Mouse (Mus musculus): ENCODE measurements at regions not wholly inside any gene's neighbourhood (a gene's known extent, or its start where the extent isn't known, plus 50 kb on each side); places are given as distances from the start of the nearest gene placed in this dataset.

DNA sequence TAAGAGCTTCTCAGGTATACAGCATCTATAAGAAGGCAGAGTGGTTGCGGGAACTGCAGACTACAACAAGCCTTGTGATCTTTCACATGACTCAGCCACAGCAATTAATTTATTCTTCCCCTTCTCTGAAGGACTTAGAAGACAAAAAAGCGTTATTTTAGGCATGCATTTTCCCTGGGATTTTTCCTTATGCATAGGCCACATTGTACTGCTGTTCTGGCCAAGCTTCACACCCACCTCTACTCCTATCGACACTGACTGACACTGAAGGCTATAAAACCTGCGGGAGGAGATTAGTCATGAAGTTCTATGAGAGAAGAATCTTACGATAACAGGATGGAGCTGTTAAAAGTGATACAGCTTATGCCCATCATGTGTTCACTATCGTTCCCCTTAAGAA, 441.9 kb downstream of the Tox3 start:
- DNase-seq (ENCODE audit: low read depth): no peak

GRCm38 (mm10) chr8:89905588-89905987, 442.6 kb downstream of the Tox3 start:
- DNase-seq (ENCODE audit: low read depth): no peak

DNA sequence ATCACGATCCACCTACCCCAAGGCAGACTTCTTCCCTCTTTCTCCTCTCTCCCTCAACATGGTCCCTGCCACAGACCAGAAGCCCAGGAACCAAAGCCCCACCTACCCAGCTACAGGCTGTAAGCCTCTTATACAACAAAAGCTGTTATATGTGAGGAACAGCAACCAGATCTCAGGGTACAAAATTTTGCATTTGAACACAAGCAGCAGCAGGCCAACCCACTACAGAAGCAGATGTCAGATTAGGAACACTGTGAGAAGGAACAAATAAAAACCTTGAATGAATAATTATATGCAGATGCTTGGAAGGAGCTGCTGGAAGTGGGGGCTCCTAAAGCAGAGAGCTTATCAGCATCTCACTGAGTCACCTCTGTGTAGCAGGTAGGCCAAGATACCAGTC, 444.8 kb downstream of the Tox3 start:
- no peak for DNase-seq (ENCODE audit: low read depth)

DNA sequence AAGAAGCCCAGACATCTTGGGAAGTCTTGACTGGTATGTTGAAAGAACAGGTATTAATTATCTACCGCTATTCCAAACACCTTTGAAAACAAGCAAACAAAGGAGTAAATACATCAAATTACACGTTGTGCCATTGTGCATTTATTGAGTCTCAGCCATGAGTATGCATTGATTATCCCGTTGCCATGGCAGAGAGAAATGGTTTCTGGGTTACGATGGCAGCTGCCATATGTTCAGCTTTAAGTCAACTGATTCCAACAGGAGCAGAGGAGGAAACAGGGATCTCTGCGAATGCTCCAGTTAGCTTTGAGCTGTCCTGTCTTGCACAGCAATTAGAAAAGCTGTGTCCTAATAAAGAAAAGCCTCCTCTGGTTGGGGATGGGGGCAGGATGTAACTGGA, 475.4 kb downstream of the Tox3 start:
- no peak for DNase-seq (ENCODE audit: low read depth)

GRCm38 (mm10) chr8:89871966-89872365, 476.2 kb downstream of the Tox3 start:
- DNase-seq (ENCODE audit: low read depth): no peak

- DNase-seq (ENCODE audit: low read depth): no peak
Observed at GRCm38 (mm10) chr8:89859813-89860212, 488.3 kb downstream of the Tox3 start.

- no peak for DNase-seq (ENCODE audit: low read depth)
Observed at GRCm38 (mm10) chr8:89858706-89859385, 489.3 kb downstream of the Tox3 start.

- no peak for DNase-seq (ENCODE audit: low read depth)
Observed at GRCm38 (mm10) chr8:89855556-89855955, 492.6 kb downstream of the Tox3 start.

- DNase-seq (ENCODE audit: low read depth): no peak
Observed at GRCm38 (mm10) chr8:89850209-89850796, 497.8 kb downstream of the Tox3 start.

- DNase-seq (ENCODE audit: low read depth): no peak
Observed at GRCm38 (mm10) chr8:89849416-89850208, 498.5 kb downstream of the Tox3 start.

DNA sequence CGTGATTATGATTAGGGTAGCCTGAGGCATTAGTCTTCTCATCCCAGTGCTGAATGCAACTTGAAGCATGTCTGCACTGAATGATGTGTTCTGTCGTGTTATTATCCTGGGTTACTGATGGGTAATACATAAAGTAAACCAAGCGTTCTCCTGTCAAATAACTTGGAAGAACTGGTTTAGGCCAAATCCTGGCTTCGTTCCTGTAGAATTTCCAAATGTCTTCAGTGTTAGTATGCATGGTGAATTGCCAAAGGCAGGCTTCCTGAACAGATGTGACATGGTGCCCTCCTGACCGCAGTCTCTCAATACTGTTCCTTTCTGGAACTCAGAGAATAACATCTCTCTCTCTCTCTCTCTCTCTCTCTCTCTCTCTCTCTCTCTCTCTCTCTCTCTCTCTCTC, 509.6 kb downstream of the Tox3 start:
- no peak for DNase-seq (ENCODE audit: low read depth)

DNA sequence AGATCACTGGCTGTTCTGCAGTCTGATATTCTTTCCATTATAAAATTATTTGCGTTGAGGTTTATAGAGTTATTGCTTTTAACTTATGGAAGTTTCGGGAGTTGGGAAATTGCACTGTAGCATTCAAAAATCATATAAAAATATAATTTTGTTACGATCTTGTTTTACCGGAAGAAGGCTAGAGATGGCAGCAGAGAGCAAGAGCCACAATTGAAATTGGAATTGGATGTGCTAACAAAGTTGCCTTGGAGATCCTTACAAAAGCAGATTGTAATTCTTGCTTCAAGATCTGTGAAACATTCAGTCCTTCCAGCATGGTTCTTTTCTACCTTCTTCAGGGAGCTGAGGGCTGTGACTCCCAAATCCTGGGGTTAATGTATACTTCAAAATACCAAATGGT, 514.4 kb downstream of the Tox3 start:
- DNase-seq (ENCODE audit: low read depth): no peak

DNA sequence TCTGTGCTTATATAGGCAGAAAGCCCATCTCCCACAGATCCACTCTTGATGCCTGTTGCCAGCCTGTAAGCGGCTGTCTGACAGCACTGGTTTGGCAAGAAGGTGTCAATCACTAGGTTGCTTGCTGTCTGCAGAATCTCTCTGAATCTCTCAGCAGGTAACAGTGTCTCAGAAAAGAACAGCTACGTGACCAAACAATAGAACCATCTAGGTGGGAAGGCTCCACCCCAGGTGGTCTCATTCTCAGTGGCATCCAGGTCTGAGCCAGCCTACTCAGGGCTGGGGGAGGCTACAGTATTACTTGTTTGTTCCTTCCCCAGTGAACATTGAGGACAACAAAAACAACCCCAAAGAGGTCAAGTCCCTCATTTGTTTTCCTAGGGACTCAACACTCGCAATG, 523.6 kb downstream of the Tox3 start:
- no peak for DNase-seq (ENCODE audit: low read depth)

DNA sequence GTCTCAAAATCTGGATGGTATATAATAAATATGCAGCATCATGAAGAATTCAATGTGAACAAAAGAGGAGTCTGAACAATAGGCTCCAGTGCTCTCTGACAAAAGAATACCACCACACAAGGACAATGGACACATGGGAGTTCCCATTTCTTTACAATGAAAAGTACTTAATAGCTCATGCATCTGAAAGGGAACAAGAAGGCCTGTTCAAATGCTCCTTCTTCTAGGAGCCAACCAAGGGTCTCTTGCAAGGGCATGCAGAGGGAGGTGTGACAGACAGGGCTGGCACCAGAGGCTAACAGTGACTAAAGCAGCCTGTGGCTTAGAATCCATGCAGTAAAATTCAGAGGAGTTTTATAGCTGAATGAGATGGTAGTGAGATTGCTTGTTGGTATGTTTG, 524.5 kb downstream of the Tox3 start:
- DNase-seq (ENCODE audit: low read depth): no peak

GRCm38 (mm10) chr8:89812036-89812711, 536.0 kb downstream of the Tox3 start:
- no peak for DNase-seq (ENCODE audit: low read depth)

DNA sequence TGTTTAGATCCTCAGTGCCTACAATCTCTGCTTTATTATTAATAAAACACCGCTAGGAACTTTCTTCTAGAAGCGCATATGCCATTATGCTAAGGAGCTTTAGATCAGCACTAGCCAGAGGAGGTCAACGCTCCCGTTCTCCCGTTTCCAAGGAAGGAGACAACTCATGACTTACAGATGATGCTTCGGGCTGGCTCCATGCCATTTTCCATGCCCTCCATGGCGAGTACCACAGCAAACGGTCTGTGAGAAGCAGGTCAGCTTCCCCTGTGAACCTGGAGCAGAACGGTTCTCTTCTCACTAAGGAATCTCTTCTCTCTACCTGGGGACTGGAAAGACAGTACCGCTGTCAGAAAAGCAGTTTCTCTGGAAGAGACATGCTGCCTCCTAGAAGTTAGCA, 559.8 kb downstream of the Tox3 start:
- DNase-seq (ENCODE audit: low read depth): no peak

GRCm38 (mm10) chr8:89787050-89787905, 560.9 kb downstream of the Tox3 start:
- no peak for DNase-seq (ENCODE audit: low read depth)

DNA sequence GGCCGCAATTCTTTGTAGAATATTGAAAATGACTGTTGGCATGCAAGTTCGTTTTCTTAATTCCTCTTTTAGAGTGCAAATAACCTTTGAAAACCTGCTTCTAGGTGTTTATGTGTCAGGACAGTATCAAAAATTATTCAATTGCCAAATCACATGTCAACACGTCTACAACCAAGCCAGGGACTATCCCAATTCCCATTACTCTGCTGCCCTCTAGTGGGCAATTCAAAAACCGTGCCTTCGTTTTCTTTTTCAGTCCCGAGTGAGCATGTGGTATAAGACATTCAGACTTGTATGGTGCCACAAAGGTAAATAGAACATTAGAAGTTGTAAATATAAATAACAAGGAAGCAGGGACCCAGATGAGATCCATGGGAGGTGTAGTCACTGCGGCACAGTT, 563.1 kb downstream of the Tox3 start:
- peak; percentile 21 for DNase-seq (ENCODE audit: low read depth)

DNA sequence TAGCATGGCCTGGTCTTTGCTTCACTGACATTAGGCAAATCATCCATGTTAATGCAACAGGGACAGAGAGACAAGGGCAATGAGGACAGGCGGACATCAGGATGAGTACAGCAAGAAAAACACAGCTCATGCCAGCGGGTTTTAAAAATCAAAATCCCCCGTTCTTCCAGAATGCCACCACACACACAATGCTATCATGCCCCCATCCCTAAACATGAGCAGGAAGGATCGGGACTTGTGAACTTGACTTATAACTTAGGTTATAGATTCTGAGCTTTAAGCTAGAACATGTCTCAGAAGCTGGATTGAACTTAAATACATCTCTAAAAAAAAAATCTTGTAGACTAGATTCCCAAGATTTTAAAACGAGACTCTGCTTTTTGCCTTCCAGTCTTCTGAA, 564.8 kb downstream of the Tox3 start:
- DNase-seq (ENCODE audit: low read depth): no peak

DNA sequence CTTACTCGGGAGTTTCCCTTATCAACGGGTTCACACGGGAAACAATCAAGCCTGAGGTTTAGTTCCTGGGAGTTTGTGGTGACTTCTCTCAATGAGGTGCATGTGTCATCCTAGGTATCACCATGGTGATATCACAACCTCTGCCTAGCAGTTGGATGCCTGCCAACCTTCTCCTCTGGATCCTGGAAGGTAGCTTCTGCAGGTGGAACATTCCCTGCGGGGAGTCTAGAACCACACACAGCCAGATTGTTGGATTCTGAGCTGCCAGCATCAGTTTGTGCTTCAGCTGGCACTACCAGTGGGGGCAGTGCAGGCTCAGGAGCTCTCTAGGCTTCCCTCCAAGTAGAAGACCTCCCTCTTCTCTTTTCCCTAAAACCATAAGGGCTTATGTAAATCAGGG, 581.8 kb downstream of the Tox3 start:
- DNase-seq (ENCODE audit: low read depth): no peak

DNA sequence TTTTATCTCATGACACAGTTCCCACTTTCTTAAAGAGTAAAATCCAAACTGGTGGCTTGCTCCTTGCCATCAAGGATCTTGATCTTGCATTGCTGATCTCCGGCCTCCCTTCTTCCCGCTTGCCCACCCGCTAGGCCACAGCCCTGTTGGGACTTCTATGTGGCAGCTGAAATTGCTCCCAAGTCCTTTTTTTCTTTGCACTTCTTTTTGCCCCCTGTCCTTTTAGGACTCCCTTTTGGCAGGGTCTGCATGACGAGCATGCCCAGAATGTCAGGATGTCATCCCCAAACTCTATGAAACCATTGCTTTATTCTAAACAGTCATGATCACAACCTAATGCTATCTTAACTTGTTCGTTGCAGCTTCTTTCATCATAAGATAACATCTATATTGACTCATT, 588.6 kb downstream of the Tox3 start:
- DNase-seq (ENCODE audit: low read depth): no peak

GRCm38 (mm10) chr8:89758695-89759094, 589.4 kb downstream of the Tox3 start:
- no peak for DNase-seq (ENCODE audit: low read depth)

Data from naive thymus-derived CD4-positive, alpha-beta T cell, adult 2 months (primary cell).